In the genomic region with DNA sequence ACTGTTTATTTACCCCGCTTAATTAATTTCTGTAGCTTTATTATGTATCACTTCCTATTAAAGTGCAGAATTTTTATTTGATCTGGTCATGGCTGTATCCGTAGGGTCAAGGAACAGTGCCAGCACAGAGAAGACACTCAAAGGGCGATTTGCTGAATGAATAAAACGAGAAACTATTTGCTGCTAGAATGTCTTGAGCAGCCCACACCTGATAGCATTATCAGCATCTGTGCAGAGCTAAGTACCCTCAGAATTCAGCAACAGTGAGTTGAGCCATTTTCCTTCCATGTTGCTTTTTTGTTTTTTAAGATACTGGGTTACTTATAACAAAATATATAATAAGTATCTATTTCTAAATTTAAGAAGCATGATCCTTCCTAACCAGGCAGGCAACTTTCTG, we compare ENCODE assay signal across 8 mouse cellular contexts. TPM values are rescaled to one million over a fixed set of nuclear protein-coding genes. Genes with fewer than 3 reads are reported as not detected.
DNase-seq lines count a peak whose midpoint lies in the region; ATAC-seq and TF ChIP-seq lines count a peak whose summit lies in the region.
"Had no signal": no experiment of that assay in that cellular context is flagged by ENCODE, and none has a peak within 500 bp of the region (broad histone marks: within the 10 kb centered on the region; RNA-seq: fewer than 3 reads in every experiment).

No protein-coding gene starts in this region.

- no peak for ATAC-seq in megakaryocyte, adult 5-6 weeks (ENCODE audit: poor library complexity, severe bottlenecking)
- no peak for ATAC-seq in forebrain, embryonic 13.5 days
- ATAC-seq in limb, embryonic 15.5 days (ENCODE audit: insufficient number of reproducible peaks, low FRiP score, low TSS enrichment, low read depth): no peak
- ATAC-seq in stomach, postnatal 0 days (ENCODE audit: low FRiP score, low TSS enrichment): no peak

- H3K4me1 ChIP-seq in megakaryocyte, embryonic 14.5 days: peaks cover 65% of the 10 kb centered on the region
- peaks cover 19% of the 10 kb centered on the region for H3K4me1 ChIP-seq in forebrain, embryonic 13.5 days
- peaks cover 9% of the 10 kb centered on the region for H3K4me1 ChIP-seq in limb, embryonic 15.5 days
- no peaks in the 10 kb centered on the region for H3K4me1 ChIP-seq in stomach, postnatal 0 days (replicated peaks; ENCODE audit: control insufficient read depth, insufficient read depth)

- peak overlapping the region; percentile 93 for H3K4me3 ChIP-seq in megakaryocyte, embryonic 14.5 days (replicated peaks)
- H3K4me3 ChIP-seq in forebrain, embryonic 13.5 days: peak overlapping the region; percentile 79; the same call in 1 of the 2 replicates
- H3K4me3 ChIP-seq in limb, embryonic 15.5 days: peak overlapping the region; percentile 81
- H3K4me3 ChIP-seq in stomach, postnatal 0 days (ENCODE audit: low read depth, low read length): no peak overlapping the region

- H3K4me2 ChIP-seq in forebrain, embryonic 13.5 days: peak overlapping the region; percentile 73
- H3K4me2 ChIP-seq in limb, embryonic 15.5 days: peak overlapping the region; percentile 71
- H3K4me2 ChIP-seq in stomach, postnatal 0 days (replicated peaks; ENCODE audit: low read depth): no peak overlapping the region; the same call in 1 of the 2 replicates

- peaks cover 18% of the 10 kb centered on the region for H3K36me3 ChIP-seq in megakaryocyte, embryonic 14.5 days (replicated peaks; ENCODE audit: low read length)
- peaks cover 1% of the 10 kb centered on the region; the same call in 1 of the 2 replicates for H3K36me3 ChIP-seq in forebrain, embryonic 13.5 days (ENCODE audit: poor library complexity, severe bottlenecking)
- H3K36me3 ChIP-seq in limb, embryonic 15.5 days: peaks cover 3% of the 10 kb centered on the region; the same call in 1 of the 2 replicates
- H3K36me3 ChIP-seq in stomach, postnatal 0 days (ENCODE audit: control insufficient read depth, insufficient read depth, low read length): no peaks in the 10 kb centered on the region

- no peak for TF ChIP-seq EP300 in stomach, postnatal 0 days (optimal IDR thresholded peaks at IDR 0.05)

- no peaks in the 10 kb centered on the region for H3K9me3 ChIP-seq in megakaryocyte, embryonic 14.5 days
- H3K9me3 ChIP-seq in forebrain, embryonic 13.5 days (replicated peaks): peaks cover under 1% of the 10 kb centered on the region; the same call in 1 of the 2 replicates
- H3K9me3 ChIP-seq in limb, embryonic 15.5 days: no peaks in the 10 kb centered on the region
- no peaks in the 10 kb centered on the region for H3K9me3 ChIP-seq in stomach, postnatal 0 days (ENCODE audit: control insufficient read depth, low read length)

- H3K9ac ChIP-seq in forebrain, embryonic 13.5 days: peak overlapping the region; percentile 85; the same call in 1 of the 2 replicates
- 0 out of 2 replicates have a peak overlapping the region, but pooled peaks have one; percentile 87 for H3K9ac ChIP-seq in limb, embryonic 15.5 days
- H3K9ac ChIP-seq in stomach, postnatal 0 days (ENCODE audit: low read length): peak overlapping the region; percentile 75; the same call in 1 of the 2 replicates

- no peak for TF ChIP-seq CTCF in stomach, postnatal 0 days (IDR thresholded peaks at IDR 0.05; ENCODE audit: low read depth)

- no peaks in the 10 kb centered on the region for H3K27me3 ChIP-seq in megakaryocyte, embryonic 14.5 days (replicated peaks)
- H3K27me3 ChIP-seq in forebrain, embryonic 13.5 days: no peaks in the 10 kb centered on the region
- H3K27me3 ChIP-seq in limb, embryonic 15.5 days: no peaks in the 10 kb centered on the region
- no peaks in the 10 kb centered on the region for H3K27me3 ChIP-seq in stomach, postnatal 0 days (ENCODE audit: control insufficient read depth, insufficient read depth, low read length)

- DNase-seq in stomach, postnatal 0 days (ENCODE audit: low spot score): no peak
- DNase-seq in thymus, postnatal 4 days: no peak
- no peak for DNase-seq in ovary, postnatal 10 days (ENCODE audit: low spot score)

- H3K27ac ChIP-seq in forebrain, embryonic 13.5 days: no peak overlapping the region
- H3K27ac ChIP-seq in limb, embryonic 15.5 days: no peak overlapping the region
- H3K27ac ChIP-seq in stomach, postnatal 0 days (replicated peaks): no peak overlapping the region

- WGBS in forebrain, embryonic 13.5 days: 92% methylated on average over 4 of the region's 4 CpGs
- WGBS in limb, embryonic 15.5 days: 88% methylated on average over 4 of the region's 4 CpGs
- 91% methylated on average over 4 of the region's 4 CpGs for WGBS in stomach, postnatal 0 days

RNA-seq across cellular contexts. Expression of gene Dguok, which starts 1.2 kb away (rescaled TPM):
- 8.7 and 10.8 TPM in 2 replicates for polyA plus RNA-seq in megakaryocyte, embryonic 14.5 days (2012; ENCODE audit: insufficient read depth, low replicate concordance)
- total RNA-seq in megakaryocyte, adult 5-6 weeks (2015): 39.1 and 55.5 TPM in 2 replicates
- total RNA-seq in megakaryocyte, adult 5-6 weeks (2017): 33.3 and 34.4 TPM in 2 replicates
- polyA plus RNA-seq in forebrain, embryonic 13.5 days (2015; fragmentation: Nextera tagmentation; extraction: Ambion mirVana): 68.9 and 72.8 TPM in 2 replicates
- 86.6 and 88.6 TPM in 2 replicates for polyA plus RNA-seq in limb, embryonic 15.5 days (2015; fragmentation: Nextera tagmentation; extraction: Ambion mirVana)
- polyA plus RNA-seq in stomach, postnatal 0 days (2015; fragmentation: Nextera tagmentation; extraction: Ambion mirVana): 44.2 and 45.8 TPM in 2 replicates

RNA-seq across cellular contexts. Expression of gene Actg2, which starts 30.5 kb away (rescaled TPM):
- not detected in 2 replicates for polyA plus RNA-seq in megakaryocyte, embryonic 14.5 days (2012; ENCODE audit: insufficient read depth, low replicate concordance)
- total RNA-seq in megakaryocyte, adult 5-6 weeks (2015): not detected in 2 replicates
- not detected in 2 replicates for total RNA-seq in megakaryocyte, adult 5-6 weeks (2017)
- 0.31 and 2.2 TPM in 2 replicates for polyA plus RNA-seq in forebrain, embryonic 13.5 days (2015; fragmentation: Nextera tagmentation; extraction: Ambion mirVana)
- 9.5 and 12.7 TPM in 2 replicates for polyA plus RNA-seq in limb, embryonic 15.5 days (2015; fragmentation: Nextera tagmentation; extraction: Ambion mirVana)
- 2,872 and 3,802 TPM in 2 replicates for polyA plus RNA-seq in stomach, postnatal 0 days (2015; fragmentation: Nextera tagmentation; extraction: Ambion mirVana)
- total RNA-seq: hematopoietic stem cell, adult 5-6 weeks had no signal

RNA-seq across cellular contexts. Expression of gene Tet3, which starts 46.7 kb away (rescaled TPM):
- polyA plus RNA-seq in megakaryocyte, embryonic 14.5 days (2012; ENCODE audit: insufficient read depth, low replicate concordance): 10.6 and 12.2 TPM in 2 replicates
- total RNA-seq in megakaryocyte, adult 5-6 weeks (2015): 36.1 and 36.2 TPM in 2 replicates
- 15.8 and 23.1 TPM in 2 replicates for total RNA-seq in megakaryocyte, adult 5-6 weeks (2017)
- 65.3 and 79.4 TPM in 2 replicates for polyA plus RNA-seq in forebrain, embryonic 13.5 days (2015; fragmentation: Nextera tagmentation; extraction: Ambion mirVana)
- polyA plus RNA-seq in limb, embryonic 15.5 days (2015; fragmentation: Nextera tagmentation; extraction: Ambion mirVana): 57.1 and 59.5 TPM in 2 replicates
- polyA plus RNA-seq in stomach, postnatal 0 days (2015; fragmentation: Nextera tagmentation; extraction: Ambion mirVana): 21.4 and 22.7 TPM in 2 replicates

Comparison
In these comparisons a context has a peak if more than half of its experiments do, and no peak if none do; other contexts are left out.
1. RNA of gene Actg2, which starts 30.5 kb away (polyA plus RNA-seq): 2,872 to 3,802 TPM in stomach, postnatal 0 days; 9.5 to 12.7 TPM in limb, embryonic 15.5 days, 0.31 to 2.2 TPM in forebrain, embryonic 13.5 days and not detected in megakaryocyte, embryonic 14.5 days; every median in the first group is over 100 times any median in the second.
2. Peak in every context shown above with its lines, with median percentiles within 50 percentile points of each other: H3K9ac ChIP-seq.